In genomic region chr16:17796519-17796918, GRCm38 (mm10) we compare ENCODE assay signal across 8 mouse cellular contexts. TPM values are rescaled to one million over a fixed set of nuclear protein-coding genes. Genes with fewer than 3 reads are reported as not detected.
A peak's percentile ranks its signal among the peaks of the same experiment; 100 is the strongest.
DNase-seq lines count a peak whose midpoint lies in the region; ATAC-seq lines count a peak whose summit lies in the region.

No protein-coding gene starts in this region.

- peaks cover 5% of the 10 kb centered on the region; the same call in 1 of the 2 replicates for H3K36me3 ChIP-seq in heart, embryonic 16.5 days (ENCODE audit: control insufficient read depth, insufficient read depth)
- H3K36me3 ChIP-seq in embryonic facial prominence, embryonic 11.5 days (replicated peaks; ENCODE audit: control insufficient read depth, insufficient read depth, low read depth, low read length), result no peaks in the 10 kb centered on the region; the same call in 1 of the 2 replicates
- peaks cover 17% of the 10 kb centered on the region for H3K36me3 ChIP-seq in intestine, embryonic 14.5 days (ENCODE audit: control insufficient read depth, insufficient read depth, low read length)
- H3K36me3 ChIP-seq in midbrain, embryonic 16.5 days (ENCODE audit: control insufficient read depth, insufficient read depth, low read length), result peaks cover 10% of the 10 kb centered on the region

- H3K27ac ChIP-seq in heart, embryonic 16.5 days (ENCODE audit: low read length), result peak overlapping the region; percentile 51
- H3K27ac ChIP-seq in embryonic facial prominence, embryonic 11.5 days (replicated peaks; ENCODE audit: low read depth, low read length), result peak overlapping the region; percentile 94
- peak overlapping the region; percentile 94 for H3K27ac ChIP-seq in intestine, embryonic 14.5 days (ENCODE audit: low read depth)
- no peak overlapping the region for H3K27ac ChIP-seq in midbrain, embryonic 16.5 days (ENCODE audit: low read length)

- H3K27me3 ChIP-seq in heart, embryonic 16.5 days (ENCODE audit: control insufficient read depth, insufficient read depth, low read length), result peaks cover 28% of the 10 kb centered on the region
- peaks cover 17% of the 10 kb centered on the region for H3K27me3 ChIP-seq in embryonic facial prominence, embryonic 11.5 days (ENCODE audit: control insufficient read depth, insufficient read depth, low read length)
- H3K27me3 ChIP-seq in intestine, embryonic 14.5 days (replicated peaks; ENCODE audit: control insufficient read depth, insufficient read depth, low read length), result peaks cover 19% of the 10 kb centered on the region
- H3K27me3 ChIP-seq in midbrain, embryonic 16.5 days (ENCODE audit: control insufficient read depth, insufficient read depth, low read depth, low read length), result peaks cover 48% of the 10 kb centered on the region

- peak overlapping the region; percentile 61 for H3K4me3 ChIP-seq in heart, embryonic 16.5 days (ENCODE audit: low read length)
- peak overlapping the region; percentile 79 for H3K4me3 ChIP-seq in embryonic facial prominence, embryonic 11.5 days (ENCODE audit: low read depth, low read length)
- peak overlapping the region; percentile 71 for H3K4me3 ChIP-seq in intestine, embryonic 14.5 days (ENCODE audit: low read depth, low read length)
- H3K4me3 ChIP-seq in midbrain, embryonic 16.5 days (ENCODE audit: low read depth, low read length), result peak overlapping the region; percentile 52

- H3K4me2 ChIP-seq in heart, embryonic 16.5 days (ENCODE audit: low read depth, low read length), result peak overlapping the region; percentile 81
- peak overlapping the region; percentile 87 for H3K4me2 ChIP-seq in embryonic facial prominence, embryonic 11.5 days (ENCODE audit: low read depth, low read length)
- peak overlapping the region; percentile 67 for H3K4me2 ChIP-seq in intestine, embryonic 14.5 days (ENCODE audit: low read length)
- peak overlapping the region; percentile 84 for H3K4me2 ChIP-seq in midbrain, embryonic 16.5 days (ENCODE audit: low read length)

- H3K9ac ChIP-seq in heart, embryonic 16.5 days (ENCODE audit: low read length), result peak overlapping the region; percentile 79
- peak overlapping the region; percentile 94 for H3K9ac ChIP-seq in embryonic facial prominence, embryonic 11.5 days (replicated peaks; ENCODE audit: low read length)
- H3K9ac ChIP-seq in intestine, embryonic 14.5 days (ENCODE audit: low read length), result peak overlapping the region; percentile 90
- H3K9ac ChIP-seq in midbrain, embryonic 16.5 days (ENCODE audit: low read depth, low read length), result 0 out of 2 replicates have a peak overlapping the region, but pooled peaks have one; percentile 69

- ATAC-seq in heart, embryonic 16.5 days (replicated peaks; ENCODE audit: extremely low read depth, insufficient read depth, low FRiP score), result no peak
- no peak for ATAC-seq in embryonic facial prominence, embryonic 11.5 days (replicated peaks; ENCODE audit: insufficient number of reproducible peaks, low FRiP score, low TSS enrichment, low read depth)
- ATAC-seq in intestine, embryonic 14.5 days (replicated peaks; ENCODE audit: low FRiP score, low TSS enrichment, low read depth), result no peak
- no peak for ATAC-seq in midbrain, embryonic 16.5 days

- H3K9me3 ChIP-seq in heart, embryonic 16.5 days (replicated peaks; ENCODE audit: control insufficient read depth, low read length), result no peaks in the 10 kb centered on the region
- no peaks in the 10 kb centered on the region for H3K9me3 ChIP-seq in embryonic facial prominence, embryonic 11.5 days (replicated peaks; ENCODE audit: control insufficient read depth, low read length)
- no peaks in the 10 kb centered on the region for H3K9me3 ChIP-seq in intestine, embryonic 14.5 days (ENCODE audit: control insufficient read depth, low read length)
- no peaks in the 10 kb centered on the region for H3K9me3 ChIP-seq in midbrain, embryonic 16.5 days (replicated peaks; ENCODE audit: control insufficient read depth, low read length, poor library complexity, severe bottlenecking)

- DNase-seq in heart, adult 9 months (ENCODE audit: low spot score in 2 of 2), result no peak
- no peak for DNase-seq in embryonic facial prominence, embryonic 11.5 days (ENCODE audit: low spot score)
- DNase-seq in intestine, embryonic 14.5 days (ENCODE audit: low spot score), result peak; percentile 56
- DNase-seq in right cerebral cortex, postnatal 10 days (ENCODE audit: low spot score in 2 of 2), result no peak
- no peak for DNase-seq in layer of hippocampus, adult 9-11 months
- no peak for DNase-seq in retina, postnatal 1 day

- peaks cover 5% of the 10 kb centered on the region; the same call in 1 of the 2 replicates for H3K4me1 ChIP-seq in heart, embryonic 16.5 days (ENCODE audit: control insufficient read depth, insufficient read depth, low read length)
- H3K4me1 ChIP-seq in embryonic facial prominence, embryonic 11.5 days (ENCODE audit: control insufficient read depth, insufficient read depth, low read length), result no peaks in the 10 kb centered on the region; the same call in 1 of the 2 replicates
- H3K4me1 ChIP-seq in intestine, embryonic 14.5 days (replicated peaks; ENCODE audit: control insufficient read depth, insufficient read depth, low read length), result peaks cover 29% of the 10 kb centered on the region
- peaks cover 12% of the 10 kb centered on the region for H3K4me1 ChIP-seq in midbrain, embryonic 16.5 days (ENCODE audit: control insufficient read depth, insufficient read depth, low read length)

RNA-seq across cellular contexts. Expression of gene Scarf2, which starts 0.6 kb away (rescaled TPM):
- polyA plus RNA-seq in heart, embryonic 16.5 days (2015; fragmentation: Nextera tagmentation; extraction: Ambion mirVana), result 4.3 and 5.5 TPM in 2 replicates
- polyA plus RNA-seq in embryonic facial prominence, embryonic 11.5 days (2014; fragmentation: Nextera tagmentation; extraction: Ambion mirVana), result 13.5 and 15.3 TPM in 2 replicates
- 16.2 and 18.2 TPM in 2 replicates for polyA plus RNA-seq in intestine, embryonic 14.5 days (2014; fragmentation: Nextera tagmentation; extraction: Ambion mirVana)
- polyA plus RNA-seq in midbrain, embryonic 16.5 days (2015; fragmentation: Nextera tagmentation; extraction: Ambion mirVana), result 0.88 and 1.2 TPM in 2 replicates

RNA-seq across cellular contexts. Expression of gene B830017H08Rik, which starts 36.4 kb away (rescaled TPM):
- not detected in 2 replicates for polyA plus RNA-seq in heart, embryonic 16.5 days (2015; fragmentation: Nextera tagmentation; extraction: Ambion mirVana)
- polyA plus RNA-seq in embryonic facial prominence, embryonic 11.5 days (2014; fragmentation: Nextera tagmentation; extraction: Ambion mirVana), result not detected in 2 replicates
- polyA plus RNA-seq in intestine, embryonic 14.5 days (2014; fragmentation: Nextera tagmentation; extraction: Ambion mirVana), result 0.13 TPM in 1 of 2 replicates, not detected in the other
- 3.8 and 4.2 TPM in 2 replicates for polyA plus RNA-seq in midbrain, embryonic 16.5 days (2015; fragmentation: Nextera tagmentation; extraction: Ambion mirVana)

RNA-seq across cellular contexts. Expression of gene Klhl22, which starts 37.1 kb away (rescaled TPM):
- polyA plus RNA-seq in heart, embryonic 16.5 days (2015; fragmentation: Nextera tagmentation; extraction: Ambion mirVana), result 36.4 and 39.6 TPM in 2 replicates
- polyA plus RNA-seq in embryonic facial prominence, embryonic 11.5 days (2014; fragmentation: Nextera tagmentation; extraction: Ambion mirVana), result 48.0 and 58.1 TPM in 2 replicates
- polyA plus RNA-seq in intestine, embryonic 14.5 days (2014; fragmentation: Nextera tagmentation; extraction: Ambion mirVana), result 66.5 and 70.8 TPM in 2 replicates
- 86.0 and 89.4 TPM in 2 replicates for polyA plus RNA-seq in midbrain, embryonic 16.5 days (2015; fragmentation: Nextera tagmentation; extraction: Ambion mirVana)

RNA-seq across cellular contexts. Expression of gene Car15, which starts 41.6 kb away (rescaled TPM):
- 2.0 and 2.6 TPM in 2 replicates for polyA plus RNA-seq in heart, embryonic 16.5 days (2015; fragmentation: Nextera tagmentation; extraction: Ambion mirVana)
- polyA plus RNA-seq in embryonic facial prominence, embryonic 11.5 days (2014; fragmentation: Nextera tagmentation; extraction: Ambion mirVana), result 1.7 and 2.0 TPM in 2 replicates
- 2.4 and 2.7 TPM in 2 replicates for polyA plus RNA-seq in intestine, embryonic 14.5 days (2014; fragmentation: Nextera tagmentation; extraction: Ambion mirVana)
- 3.3 and 4.4 TPM in 2 replicates for polyA plus RNA-seq in midbrain, embryonic 16.5 days (2015; fragmentation: Nextera tagmentation; extraction: Ambion mirVana)
